Mouse (Mus musculus): Measurements from ENCODE around the gene Nell2.

DNA sequence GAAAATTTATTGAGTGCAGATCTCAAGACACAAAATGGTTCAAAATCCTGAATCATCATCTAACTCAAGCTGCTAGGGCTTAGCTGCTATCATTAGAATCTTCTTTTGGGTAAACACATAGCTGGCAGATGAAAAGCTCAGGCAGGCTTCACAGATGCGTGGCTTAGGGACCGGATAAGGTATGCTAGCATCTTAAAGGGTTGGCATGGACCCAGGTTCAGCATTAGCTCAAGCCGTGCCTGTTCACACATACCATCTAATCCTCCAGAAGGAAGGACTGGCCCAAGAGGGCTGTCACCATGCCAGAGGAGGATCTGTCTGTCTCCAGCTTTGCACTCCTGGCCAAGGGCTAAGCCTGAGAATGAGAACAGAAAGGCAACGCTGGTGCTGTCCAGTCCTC lies 8.4 kb upstream of the Nell2 start:
- no peak for TF ChIP-seq CTCF (IDR thresholded peaks at IDR 0.05; ENCODE audit: low read depth, low read length)
- TF ChIP-seq POLR2A (IDR thresholded peaks at IDR 0.05; ENCODE audit: borderline replicate concordance, low read depth, low read length): no peak
